Mouse (Mus musculus): ENCODE measurements around the gene Nfkbid.
"Not testable (repeated sequence)": the region's sequence is repeated elsewhere in the genome, so short reads cannot be mapped to it uniquely, and the experiment has no call there.

Nfkbid gene

GRCm38 (mm10) chr7:30472411-30472810, 50.9 kb downstream of the Nfkbid start:
- DNase-seq = peak in 1 of 2 experiments; percentile 53

GRCm38 (mm10) chr7:30474999-30475398, 53.5 kb downstream of the Nfkbid start:
- DNase-seq = no peak

- DNase-seq = not testable (repeated sequence)
These were observed 54.6 kb downstream of the Nfkbid start for GRCm38 (mm10) chr7:30476136-30476535.

- DNase-seq = no peak
These were observed 56.2 kb downstream of the Nfkbid start for GRCm38 (mm10) chr7:30477415-30478381.

Measured in lung, postnatal 4 days (tissue).